Mouse (Mus musculus): ENCODE measurements around the gene Ackr2. TPM values are rescaled to one million over a fixed set of nuclear protein-coding genes. Genes with fewer than 3 reads are reported as not detected.

The Ackr2 gene
- total RNA-seq (2021), result 1.4 and 2.1 TPM in 2 replicates
- long read RNA-seq, experiment 1, result 0 reads
- long read RNA-seq, experiment 2, result 0 reads

DNA sequence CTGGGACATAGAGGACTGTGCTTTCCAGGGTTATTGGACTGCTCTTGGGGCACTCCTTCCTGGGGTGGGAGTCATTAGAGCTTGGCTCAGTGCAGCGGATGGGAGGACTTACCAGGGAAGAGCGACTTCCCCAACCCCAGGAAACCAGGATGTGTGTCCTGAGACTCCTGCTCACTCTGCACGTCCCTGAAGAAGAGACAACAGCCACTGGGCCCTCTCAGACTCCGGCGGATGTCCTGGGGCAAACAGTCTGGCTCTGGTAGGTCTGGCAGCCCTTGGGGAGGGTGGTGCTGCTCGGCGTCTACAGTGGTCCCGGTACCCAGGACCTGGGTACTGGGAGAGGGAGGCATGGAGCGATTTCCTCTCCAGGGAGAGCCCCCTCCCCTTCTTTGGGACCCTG lies at the start of gene Ackr2:
Ackr2 (plus strand) TSS at position 111 of the 400 bp plus-strand sequence.
- DNase-seq, result peak; percentile 18

DNA sequence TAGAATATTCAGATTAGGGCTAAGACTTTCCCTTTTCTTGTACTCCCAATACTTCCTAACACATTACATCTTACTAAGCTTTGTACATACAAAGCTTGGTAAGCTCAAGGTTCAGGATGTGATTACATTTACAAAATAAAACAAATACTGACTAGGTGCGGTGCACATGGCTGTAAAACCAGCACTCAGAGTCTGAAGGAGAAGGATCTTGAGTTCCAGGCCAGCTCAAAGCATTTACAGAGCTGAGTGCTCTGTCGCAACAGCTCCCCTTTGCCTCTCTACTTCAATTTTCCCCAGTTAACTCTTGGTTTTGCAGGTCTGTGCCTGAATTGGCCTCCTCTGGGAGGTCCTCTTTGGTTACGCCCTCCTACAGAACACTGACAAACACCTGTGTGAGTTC lies 43.9 kb upstream of the Ackr2 start:
- DNase-seq, result no peak

DNA sequence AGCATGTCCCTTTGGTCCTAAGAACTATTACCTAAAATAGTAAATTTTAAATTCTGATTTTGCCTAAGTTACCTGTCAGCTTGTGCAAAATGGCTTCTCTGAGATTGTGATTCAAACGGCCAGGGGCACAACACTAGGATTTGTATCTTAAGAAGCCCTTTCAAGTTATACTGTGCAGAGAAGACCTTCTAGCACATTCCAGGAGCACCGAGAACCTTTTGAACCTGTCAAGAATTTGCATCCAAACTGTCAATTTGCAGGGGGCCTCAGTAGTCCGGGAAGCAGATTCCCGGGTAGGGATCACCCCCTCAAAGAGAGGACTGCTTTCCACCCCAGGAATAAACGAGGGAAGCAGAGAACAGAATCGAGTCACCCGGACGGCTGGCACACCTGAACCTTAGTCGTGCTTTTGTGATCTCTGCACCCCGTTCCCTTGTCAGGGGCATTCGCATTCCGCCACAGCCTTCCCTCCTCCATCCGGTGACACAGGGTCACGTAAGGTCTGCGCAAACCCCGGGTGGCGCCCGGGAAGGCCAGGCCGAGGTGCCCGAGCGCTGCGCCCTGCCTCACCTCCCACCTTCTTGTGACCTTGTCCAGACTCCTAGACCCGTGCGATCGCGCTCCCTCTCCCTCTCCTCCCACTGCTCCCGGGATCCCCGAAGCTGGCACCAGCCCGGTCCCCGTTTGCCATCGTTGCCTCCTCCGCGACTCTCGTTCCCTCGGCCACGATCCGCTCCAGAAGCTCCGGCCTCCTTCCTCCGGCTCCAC lies 41.3 kb upstream of the Ackr2 start:
- peak; percentile 80 for DNase-seq

DNA sequence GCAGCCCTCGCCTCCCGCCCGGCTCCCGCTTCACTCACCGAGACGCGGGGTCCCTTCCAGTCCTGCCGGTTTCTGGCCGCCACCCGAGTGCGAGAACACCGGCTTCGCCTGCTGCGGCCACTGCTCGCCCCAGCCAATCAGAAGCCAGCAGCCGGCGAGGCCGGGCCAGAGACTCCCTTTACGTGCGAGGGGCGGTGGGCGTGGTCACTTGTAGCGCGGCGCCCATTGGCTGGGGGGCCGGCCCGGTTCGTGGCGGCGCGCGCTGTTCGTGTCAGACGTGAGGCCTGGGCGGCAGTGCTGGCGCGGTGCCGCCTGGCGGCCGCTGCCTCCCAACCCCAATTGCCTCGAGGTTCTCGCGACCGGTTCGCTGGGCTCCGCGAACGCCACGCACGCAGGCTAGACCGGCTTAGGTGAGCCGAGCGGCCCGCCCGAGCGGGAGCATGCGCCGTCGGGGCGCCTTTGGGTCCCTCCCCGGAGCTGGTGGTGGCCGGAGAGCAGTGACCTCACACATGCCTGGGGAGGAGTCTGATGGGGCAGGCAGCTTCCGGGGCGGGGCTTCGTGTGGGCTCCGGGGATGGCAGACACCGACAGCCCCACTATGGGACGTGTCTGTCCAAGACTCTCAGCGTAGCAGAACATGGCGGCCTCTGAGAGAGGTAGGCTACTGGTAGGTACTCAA lies 40.5 kb upstream of the Ackr2 start:
- peak; percentile 100 for DNase-seq

DNA sequence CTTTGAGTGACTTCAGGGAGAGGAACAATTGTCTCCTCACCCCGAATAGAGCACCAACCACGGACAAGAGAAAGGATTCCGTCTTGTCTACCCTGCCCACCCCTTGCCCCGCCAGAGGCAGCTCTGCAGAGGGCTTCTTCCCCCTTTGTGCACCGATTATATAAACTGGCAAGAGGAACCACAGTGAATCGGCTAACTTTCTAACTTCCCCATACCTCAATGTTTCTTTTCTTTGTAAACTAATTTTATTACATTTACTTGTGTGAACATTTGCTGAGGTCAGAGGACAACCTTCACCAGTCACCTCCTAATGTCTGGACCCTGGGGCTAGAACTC lies 40.0 kb upstream of the Ackr2 start, which contains the start of gene Higd1a:
Higd1a (minus strand) TSS at position 210 of the 336 bp plus-strand sequence.
- no peak for DNase-seq

DNA sequence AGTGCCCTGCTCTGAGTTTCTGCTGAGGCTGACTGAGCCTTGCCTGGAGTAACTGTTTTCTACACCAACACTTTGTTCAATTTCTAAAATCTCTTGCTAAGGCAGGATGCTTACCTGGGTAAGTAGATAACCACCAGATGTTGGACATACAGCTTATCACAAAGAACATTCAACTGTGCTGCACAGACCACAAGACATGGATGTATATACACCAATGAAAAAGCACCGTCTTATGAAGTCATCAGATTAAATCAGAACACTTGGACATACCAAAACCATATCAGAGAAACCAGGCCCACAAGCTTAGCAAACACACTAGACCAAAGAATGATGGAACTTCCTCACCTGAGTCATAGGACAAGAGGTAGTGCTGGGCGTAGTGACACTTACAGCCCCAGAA lies 38.8 kb upstream of the Ackr2 start:
- DNase-seq, result no peak

DNA sequence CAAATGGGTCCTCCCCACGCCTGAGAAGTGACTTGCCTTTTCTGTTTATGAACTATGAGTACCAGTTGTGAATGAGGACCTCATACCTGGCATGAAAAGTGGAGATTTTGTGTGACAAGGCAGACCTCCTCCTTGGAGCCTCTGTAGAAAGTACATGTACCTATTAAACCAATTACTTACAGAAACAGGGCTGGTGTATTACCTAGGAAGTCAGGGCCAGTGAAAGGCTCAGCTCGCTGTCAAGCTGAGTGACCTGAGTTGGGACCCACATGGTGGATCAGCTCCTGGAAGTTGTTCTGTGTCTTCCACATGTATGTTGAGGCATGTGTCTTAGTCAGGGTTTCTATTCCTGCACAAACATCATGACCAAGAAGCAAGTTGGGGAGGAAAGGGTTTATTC lies 37.2 kb upstream of the Ackr2 start:
- peak; percentile 1 for DNase-seq

DNA sequence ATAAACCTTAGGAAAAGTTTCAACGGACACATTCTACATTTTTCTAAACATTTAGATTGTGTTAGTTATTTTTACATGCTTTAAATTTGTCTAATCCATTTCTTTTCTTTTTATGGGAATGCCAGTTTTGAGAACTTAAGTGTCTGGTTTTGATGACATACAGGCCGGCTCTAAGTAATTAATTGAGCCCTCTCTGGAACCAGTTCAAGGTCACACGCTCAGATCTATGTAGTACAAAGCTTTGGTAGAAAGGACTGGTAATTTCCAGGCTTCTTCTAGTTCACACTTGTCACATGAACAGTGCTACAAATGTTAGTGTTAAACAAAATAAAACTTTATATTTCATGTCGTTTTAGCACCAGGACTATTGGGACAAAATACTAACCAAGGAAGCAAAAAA lies 33.3 kb upstream of the Ackr2 start:
- DNase-seq, result peak; percentile 47

DNA sequence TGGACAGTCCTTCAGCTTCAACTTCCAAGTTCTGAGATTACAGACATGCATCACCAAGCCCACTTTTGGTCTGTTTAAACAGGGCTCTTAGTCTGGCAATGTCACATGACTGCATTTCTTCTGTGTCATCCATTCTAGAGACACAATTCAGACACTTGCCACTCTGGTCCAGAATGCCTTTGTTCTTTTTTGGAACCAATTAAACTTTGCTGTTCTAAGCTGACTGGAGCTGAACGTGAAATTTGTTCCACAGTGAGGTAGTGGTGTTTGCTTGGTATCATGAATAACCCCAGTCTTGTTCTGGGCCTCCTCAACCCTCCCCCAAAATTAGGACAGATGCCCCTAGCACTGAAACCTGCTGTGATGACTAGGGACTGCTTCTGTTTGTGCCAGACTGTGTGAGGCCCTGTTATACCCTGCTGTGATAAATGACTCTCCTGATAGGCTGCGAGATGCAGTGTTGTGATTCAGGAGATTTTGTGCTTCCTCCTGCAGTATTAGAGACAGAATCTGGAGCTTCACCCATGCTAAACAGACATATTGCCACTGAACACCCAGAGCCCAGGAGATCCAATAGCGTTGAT lies 32.6 kb upstream of the Ackr2 start:
- DNase-seq, result peak; percentile 11

DNA sequence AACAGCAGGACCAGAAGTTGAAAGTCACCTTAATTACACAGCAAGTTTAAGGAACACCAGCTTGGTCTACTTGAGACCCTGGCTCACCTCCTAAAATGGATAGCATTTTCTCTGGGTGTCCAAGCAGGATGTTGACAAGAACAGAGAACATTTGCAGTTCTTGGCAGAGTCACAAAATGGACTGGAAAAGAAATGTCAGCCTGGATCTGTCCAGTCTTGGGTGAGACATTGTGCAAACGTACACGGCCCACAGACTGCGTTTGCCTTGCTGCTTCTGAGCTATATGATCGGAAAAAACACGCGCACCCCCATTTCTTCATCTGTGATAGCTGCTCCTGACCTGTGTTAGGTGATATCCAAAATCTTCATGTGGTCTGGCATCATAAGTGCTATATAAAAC lies 30.5 kb upstream of the Ackr2 start:
- DNase-seq, result peak; percentile 3

DNA sequence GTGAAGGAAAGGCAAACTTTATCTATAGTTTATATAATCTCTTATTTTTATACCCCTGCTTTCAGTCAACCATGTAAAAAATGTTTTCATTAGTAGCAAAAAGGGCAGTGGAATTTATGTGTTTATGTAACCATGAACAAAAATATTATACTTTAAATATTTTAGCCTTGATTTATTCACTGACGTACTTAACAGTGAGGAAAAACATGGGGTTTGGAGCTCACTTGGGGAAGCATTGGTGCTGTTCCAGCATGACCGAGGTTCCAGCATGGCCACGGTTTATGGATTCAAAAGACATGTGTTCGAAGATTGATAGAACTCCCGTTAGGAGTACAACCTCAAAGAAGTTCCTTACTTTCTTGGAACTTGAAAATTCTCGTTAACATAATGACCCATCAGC lies 29.9 kb upstream of the Ackr2 start:
- peak; percentile 1 for DNase-seq

DNA sequence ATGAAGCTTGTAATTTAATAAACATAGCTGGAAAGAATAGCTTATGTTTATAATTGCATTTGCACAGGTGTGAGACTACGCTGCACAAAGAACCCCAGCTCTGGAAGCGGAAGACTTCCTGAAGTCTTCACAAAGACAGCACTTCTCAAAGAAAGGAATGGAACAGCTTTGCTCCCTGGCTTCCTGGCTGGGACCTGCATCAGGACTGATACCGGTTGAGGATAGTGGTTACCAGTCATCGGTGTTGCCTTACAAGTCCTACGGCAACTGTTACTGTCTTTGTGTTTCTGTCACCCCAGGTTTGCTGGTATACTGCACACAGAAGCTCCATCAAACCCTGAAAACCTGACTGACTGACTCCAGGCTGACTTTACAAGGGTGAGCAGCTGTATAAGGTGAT lies 28.7 kb upstream of the Ackr2 start:
- DNase-seq, result no peak

DNA sequence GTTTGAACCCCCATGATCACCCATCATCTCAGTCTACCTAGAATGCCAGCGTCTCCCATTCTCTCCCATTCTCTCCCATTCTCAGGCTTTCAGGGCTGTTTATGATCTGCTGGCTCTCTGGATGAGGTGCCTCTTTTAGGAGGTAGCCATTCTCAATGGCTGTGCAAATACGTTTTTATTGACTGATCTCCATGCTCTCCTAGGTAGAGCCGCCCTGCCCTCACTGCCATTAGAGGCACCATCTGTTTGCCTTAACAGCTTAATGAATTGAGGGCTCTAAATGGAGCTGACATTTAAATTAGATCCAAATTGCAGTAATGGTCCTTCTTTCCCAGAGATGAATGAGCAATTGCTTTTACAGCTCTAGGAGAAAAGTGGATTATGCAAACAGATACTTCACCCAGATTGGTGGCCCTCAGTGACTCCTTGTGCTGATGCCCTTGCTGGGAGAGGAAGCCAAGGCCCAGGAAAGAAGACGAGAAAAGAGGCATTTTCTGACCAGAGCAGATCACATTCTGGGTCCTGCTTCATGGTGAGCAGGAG lies 28.1 kb upstream of the Ackr2 start:
- DNase-seq, result no peak

DNA sequence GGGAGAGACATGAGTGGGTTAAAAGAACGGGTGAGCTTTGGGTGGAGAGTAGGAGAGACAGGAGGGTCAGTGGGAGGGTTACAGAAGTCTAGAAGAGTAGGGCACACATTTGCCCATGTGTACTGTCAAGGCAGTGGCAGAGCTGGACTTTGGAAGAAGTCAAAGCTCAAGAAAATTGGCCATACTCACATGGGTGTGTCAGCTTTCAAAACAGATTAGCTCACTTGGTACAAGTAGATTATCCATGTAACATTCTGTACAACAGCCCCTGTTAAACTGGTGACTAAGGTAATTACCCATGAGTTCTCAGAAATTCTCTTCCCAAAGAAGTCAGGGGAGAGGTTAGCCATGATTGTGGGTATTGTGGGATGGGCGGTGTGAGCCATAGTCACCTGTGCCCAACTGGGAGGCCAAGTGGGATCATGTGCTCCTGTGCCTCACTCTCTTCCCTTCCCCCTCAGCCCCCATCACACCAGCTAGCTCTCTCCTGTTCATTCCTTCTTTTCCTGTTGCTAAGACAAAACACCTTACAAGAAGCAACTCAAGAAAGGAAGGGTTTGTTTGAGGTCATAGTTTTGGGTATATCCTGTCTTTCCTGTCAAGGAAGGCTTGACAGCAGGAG lies 26.0 kb upstream of the Ackr2 start:
- no peak for DNase-seq

DNA sequence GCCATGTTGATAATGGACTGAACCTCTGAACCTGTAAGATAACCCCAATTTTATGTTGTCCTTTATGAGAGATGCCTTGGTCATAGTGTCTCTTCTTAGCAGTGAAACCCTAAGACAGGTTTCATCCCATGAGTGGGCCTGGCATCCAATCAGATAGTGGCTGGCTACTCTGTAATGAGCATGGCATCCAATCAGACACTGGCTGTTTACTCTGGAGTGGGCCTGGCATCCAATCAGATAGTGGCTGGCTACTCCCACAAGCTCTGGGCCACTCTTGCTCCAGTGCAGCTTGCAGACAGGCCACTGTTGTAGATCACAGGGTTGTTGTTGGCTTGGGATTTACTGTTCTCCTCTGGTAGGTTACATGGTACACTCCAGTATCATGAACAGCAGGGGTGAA lies 24.6 kb upstream of the Ackr2 start:
- DNase-seq, result no peak

DNA sequence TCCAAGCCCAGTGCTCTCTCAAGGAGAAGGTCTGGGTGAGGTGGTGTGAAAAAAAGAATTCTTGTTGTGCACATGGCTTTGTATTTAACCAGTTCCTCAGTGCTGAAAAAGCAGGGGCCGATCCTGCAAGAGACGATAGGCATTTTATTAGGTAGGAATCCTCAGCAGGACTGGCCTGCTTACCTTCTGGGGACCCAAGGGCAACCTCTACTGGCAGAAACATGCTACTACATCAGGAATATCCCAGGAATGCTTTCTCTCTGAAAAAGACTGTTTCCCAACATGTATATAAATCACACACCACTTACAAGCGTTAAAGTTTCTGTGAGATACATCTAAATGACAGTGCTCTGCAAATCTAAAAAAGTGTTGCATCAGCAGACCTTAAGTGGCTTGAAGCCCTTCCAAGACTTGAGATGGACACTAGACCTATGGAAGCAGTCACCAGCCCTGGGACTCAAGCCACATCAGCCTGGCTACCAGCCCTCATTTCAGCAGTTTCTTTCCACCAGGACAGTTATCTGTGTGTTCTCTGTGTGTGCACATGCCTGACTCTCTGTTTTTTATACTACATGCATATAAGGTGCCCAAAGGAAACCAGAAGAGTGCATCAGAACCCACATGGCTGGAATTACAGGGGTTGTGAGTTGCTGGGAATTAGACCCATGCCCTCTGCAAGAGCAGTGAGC lies 21.0 kb upstream of the Ackr2 start:
- DNase-seq, result peak; percentile 78

DNA sequence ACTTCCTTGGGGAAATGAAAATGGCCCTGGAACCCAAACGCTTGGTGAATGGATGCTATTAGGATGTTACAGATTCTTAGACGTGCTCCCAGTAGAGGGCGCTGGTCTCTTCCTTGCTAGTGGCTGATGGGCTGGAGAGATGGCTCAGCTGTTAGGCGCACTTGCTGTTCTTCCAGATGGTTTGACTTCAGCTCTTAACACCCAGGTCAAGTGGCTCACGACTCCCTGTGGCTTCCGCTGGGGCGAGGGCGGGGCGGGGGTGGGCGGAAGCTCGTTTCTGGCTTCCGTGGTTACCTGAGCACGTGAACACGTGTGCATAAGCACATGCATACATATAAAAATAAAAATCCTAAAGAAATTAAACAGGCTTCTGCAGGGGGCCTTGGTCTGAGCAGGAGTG lies 17.3 kb upstream of the Ackr2 start:
- peak; percentile 87 for DNase-seq

DNA sequence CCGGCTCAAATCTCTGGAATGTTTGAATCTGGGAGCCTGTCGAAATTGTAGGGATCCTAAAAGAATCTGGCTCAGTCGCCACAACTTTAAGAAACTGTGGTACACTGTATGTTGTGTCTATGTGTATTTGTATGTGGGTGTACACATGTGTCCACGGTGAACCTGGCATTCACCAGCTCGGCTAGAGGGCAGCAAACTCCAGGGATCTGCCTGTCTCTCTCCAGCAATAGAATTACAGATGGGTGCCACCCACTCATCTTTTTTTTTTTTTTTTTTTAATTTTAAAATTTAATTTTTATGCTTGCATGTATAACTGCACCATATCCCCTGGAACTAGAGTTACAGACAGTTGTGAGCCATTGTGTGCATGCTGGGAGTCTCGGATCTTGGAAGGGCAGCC lies 16.9 kb upstream of the Ackr2 start:
- DNase-seq, result peak; percentile 40

DNA sequence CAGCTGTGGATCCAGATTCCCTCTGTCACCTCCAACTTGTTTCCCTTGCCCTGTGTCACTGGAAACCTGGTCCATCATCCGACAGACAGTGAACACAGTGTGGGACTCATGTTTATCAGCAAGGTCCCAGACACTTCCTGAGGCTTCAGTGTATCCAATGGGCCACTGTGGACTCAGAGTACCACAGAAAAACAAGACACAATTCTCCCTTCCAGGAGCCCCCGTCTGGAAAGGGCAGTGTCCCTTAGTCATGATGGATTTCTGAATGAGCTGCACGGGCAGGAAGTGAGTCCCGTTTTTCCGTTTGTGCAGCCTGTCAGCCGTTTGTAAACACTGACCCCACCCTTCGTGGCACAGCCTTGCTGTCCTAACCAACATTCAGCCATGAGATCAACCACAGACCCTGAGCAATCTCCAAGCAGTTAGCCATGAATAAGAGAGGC lies 16.1 kb upstream of the Ackr2 start:
- DNase-seq, result peak; percentile 32

DNA sequence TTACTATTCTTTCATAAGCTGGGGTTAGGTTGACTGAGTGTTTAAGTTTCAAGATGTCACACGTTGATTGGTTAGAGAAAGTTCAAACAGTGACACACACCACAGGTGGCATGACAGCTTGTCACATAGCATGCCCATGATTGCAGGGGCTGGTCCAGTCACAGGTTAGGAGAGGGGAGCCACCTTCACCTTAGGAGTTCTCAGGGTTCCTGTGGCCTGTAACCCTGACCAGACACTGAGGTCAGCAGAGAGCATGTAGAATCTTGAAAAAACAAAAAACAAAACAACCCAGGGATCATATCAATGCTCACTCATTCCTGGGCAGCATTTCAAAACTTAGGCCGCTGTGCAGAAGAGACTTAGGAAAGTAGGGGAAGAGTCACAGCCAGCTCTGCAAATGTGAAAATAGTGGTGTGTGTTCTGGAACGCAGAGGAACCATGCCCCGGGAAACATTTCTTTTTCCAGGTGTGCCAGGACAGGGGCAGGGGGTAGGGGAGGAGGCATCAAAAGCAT lies 8.2 kb upstream of the Ackr2 start:
- DNase-seq, result peak; percentile 63

DNA sequence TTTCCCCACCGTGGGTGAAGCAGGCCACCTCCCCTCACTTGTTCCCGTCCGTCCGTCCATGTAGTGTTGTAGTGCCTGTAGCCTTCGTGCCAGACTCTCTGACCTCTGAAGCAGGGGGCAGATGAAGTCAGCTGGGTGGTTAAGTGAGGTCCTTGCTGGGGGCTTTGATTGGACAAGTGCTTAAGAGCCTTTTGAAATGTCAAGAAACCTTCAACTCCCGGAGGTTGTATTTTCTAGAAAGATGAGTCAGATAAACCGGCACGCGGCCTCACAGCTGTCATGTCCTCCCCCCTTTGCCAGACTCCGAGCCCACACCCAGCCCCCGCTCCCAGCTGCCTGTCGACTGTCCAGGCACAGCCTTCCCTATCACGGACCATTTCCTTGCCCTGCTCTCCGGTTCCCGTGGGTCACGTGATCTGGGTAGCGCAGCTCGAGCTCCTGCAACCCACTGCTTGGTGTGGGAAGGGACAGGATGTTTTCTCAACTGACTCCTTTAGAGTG lies 7.7 kb upstream of the Ackr2 start:
- DNase-seq, result peak; percentile 90

DNA sequence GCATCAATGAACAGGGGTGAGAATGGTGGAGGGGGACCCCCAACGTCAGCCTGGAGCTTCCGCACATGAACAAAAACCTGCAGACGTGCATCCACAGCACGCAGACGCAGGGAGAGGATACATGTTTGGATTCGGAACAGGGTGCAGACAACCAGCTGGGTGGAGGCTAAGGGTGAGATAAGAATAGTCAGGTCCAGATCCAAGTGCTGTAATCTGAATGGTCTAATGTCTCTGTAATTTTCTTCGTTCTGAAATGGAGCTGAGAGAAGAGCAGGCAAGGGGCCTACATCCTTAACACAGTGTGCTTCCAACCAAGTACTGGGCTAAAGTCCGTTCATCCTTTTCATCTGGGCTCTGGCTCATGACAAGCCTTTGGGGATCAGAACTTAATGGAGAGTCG lies 6.9 kb upstream of the Ackr2 start:
- DNase-seq, result peak; percentile 3

Data from adrenal gland, postnatal 14 days (tissue).